Mouse (Mus musculus) kidney, adult 9 months (tissue): ENCODE results near the gene Slc38a9.

Experiments
- DNase-seq: peaks from one replicate; pipeline ENCODE4 v3.0.0; 2022

The Slc38a9 gene

DNA sequence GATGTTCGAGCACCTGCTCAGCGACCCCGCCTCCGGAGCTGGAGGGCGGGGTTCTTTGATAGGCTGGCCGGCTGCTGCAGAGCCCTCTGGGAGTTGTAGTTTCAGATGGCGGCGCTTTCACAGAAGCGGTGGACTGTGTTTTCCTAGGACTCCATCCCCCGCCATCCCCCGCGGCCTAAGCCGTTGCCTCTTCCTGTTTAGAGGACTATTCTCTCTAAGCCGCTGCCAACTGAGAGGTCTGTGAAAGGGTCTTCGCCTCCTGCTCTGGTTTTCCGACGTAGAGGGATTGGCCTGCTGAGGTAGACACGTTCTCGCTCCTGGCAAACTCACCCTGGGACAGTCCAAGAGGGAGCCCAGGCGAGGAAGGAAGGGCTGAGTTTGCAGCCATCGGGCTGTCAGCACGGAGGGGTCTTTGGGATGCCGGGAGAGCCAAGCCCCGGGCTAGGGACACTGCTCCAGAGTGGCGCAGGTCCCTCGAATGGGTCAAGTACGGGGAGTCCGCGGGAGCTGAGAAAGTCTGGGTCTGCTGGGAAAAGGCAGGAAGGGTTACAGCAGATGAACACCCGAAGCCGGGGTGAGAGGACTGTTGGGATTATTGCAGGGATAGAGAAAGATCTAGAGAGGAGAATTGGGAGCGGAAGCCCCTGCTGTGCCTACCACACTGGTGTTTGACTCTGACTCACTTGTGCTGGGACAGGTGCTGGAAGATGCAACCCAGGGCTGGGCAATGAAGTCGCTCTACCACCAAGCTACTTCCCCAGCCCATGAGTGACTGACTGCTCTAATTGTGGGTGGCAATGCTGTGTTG, at the start of gene Slc38a9:
Gene Slc38a9 (plus strand): TSS at position 178 of the 808 bp plus-strand sequence.
- DNase-seq: peak; percentile 96

DNA sequence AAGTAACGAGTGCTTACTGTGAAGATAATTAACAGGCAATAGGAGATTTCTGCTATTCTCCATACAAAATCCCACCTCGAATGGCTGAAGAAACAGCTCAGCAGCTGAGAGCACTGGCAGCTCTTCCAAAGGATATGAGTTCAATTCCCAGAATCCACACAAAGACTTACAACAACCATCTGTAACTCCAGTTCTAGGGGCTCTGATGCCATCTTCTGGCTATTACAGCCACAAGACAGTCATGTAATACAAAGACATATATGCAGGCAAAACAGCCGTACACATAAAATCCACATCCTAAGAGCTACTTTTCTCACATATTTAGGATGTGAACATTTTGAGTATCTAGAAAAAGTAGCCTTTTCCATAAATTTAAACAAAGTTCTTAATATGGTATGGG, 39.0 kb upstream of the Slc38a9 start:
- DNase-seq: no peak

DNA sequence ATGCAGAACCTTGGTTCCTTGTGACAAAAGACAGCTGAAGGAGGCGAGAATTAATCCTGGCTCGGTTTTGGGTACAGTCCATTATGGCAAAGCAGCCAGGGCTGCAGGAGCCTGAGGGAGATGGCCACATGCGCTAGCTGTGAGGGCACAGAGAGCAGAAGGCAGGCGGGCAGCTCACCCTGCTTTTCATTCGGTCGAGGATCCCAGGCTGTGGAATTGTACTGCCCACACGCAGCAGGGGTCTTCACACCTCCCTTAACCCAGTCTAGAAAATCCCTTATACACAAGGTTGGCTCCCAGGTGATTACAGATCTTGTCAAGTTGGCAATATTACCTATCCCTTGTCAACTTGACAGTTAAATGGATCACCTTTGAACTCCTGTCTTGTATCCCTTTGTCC, 36.9 kb upstream of the Slc38a9 start:
- no peak for DNase-seq

DNA sequence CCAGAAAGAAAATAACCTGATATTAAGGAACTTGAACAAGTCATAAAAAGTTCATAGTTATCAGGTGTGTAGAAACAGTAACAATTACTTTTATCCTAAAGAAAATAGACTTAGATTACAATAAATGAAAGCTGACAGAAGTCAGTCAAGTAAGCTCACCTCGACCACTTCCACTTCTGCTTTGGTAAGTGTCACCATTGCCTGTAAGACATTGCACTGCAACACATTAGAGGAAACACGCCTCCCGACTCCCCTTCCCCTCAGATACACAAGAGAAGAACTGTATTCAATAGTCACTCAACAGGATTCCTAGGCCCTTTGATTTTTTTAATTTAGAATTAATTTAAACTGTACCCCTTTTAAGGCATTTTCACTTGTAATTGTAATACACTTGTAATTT, 35.9 kb upstream of the Slc38a9 start:
- DNase-seq: no peak

DNA sequence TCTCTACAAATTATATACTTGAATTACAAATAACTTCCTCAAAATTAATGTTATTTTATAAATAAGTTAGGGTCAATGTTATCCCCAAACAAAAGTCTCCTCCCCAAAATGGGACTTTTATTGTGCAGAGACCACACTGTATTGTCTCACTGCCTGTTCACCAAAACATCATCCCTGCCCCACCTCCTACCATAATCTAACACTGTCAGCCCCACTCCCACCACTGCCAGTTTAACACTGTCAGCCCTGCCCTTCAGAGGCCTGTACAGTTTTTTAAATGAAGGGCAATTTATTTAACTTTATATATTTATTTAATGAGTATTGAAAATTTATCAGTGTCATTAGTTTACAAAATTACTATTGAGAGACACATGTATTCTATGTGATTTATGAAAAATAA, 35.0 kb upstream of the Slc38a9 start:
- DNase-seq: no peak

DNA sequence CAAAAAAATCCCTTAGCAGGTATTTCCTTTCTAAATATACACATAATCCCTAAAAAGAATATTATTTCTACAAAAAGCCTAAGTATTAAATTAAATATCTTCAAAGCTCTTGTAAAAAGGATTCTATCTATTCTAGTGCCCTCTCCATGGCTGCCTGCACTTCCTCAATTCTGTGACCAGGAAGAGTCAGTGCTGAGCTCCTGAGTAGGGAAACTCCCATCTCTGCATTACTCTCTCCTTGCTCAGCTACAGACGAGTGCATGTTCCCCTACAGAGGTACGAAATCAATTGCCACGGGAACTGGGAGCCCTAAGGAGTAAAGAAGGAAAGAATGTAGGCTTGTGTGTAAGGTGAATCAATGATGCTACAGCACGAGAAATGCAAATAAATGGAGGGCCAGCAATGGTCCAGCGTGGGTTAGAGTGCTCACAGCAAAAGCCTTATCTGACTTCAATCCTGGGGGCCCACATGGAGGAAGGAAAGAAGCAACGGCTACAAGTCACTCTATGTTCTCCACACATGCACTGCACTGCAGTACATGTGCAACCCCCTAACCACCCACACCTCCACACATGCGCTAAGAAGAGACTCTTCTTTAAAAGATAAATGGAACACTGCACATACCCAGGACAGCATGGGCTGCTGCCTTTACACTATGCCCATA, 25.2 kb upstream of the Slc38a9 start:
- no peak for DNase-seq

DNA sequence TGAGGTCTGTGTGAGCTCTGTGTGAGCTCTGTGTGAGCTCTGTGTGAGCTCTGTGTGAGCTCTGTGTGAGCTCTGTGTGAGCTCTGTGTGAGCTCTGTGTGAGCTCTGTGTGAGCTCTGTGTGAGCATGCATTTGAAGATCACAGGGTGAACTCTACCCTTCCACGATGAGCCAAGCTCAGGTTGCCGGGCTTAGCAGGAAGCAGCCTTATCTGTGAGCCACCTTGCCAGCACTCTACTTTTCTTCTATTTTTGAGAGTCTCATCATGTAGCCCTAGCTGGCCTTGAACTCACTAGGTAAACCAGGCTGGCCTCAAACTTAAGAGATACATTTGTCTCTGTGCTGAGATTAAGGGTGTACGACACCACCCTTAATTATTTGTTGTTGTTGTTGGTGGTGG, 24.1 kb upstream of the Slc38a9 start:
- no peak for DNase-seq

DNA sequence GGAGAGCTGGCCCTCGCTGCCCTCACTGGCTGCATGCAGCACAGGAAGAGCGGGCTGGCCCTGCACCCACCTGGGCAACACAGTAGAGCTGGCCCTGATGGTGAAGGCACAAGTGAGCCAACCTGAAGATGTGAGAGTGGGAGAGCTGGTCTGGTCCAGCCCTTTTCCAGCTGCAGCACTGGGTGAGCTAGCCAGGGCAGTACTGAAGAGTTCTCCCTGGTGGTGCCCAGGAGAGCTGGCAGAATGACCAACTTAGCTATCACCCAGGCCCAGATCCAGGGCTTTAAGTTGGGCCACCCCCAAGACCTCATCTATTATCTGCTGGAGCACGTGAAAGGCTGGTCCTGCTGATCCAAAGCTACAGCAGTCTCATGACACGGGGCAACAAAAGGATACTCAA, 21.4 kb upstream of the Slc38a9 start:
- no peak for DNase-seq

DNA sequence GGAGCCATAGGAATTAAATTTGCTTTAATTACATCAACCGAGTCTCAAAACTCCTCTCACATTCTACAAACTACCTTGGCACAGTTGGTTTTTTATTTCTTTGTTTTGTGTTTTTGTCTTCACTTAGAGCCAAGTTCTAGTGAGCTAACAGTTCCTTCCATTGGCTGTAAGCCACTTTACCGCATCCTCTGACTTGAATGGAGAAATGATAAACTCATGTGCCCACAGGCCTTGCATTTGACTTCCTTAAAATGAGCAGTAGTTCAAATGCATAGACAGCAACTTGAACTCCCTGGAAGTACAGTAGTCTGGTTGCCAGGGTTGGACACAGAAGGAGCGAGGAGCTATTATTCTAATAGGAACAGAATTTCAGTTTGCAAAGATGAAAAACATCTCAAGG, 17.7 kb upstream of the Slc38a9 start:
- no peak for DNase-seq

DNA sequence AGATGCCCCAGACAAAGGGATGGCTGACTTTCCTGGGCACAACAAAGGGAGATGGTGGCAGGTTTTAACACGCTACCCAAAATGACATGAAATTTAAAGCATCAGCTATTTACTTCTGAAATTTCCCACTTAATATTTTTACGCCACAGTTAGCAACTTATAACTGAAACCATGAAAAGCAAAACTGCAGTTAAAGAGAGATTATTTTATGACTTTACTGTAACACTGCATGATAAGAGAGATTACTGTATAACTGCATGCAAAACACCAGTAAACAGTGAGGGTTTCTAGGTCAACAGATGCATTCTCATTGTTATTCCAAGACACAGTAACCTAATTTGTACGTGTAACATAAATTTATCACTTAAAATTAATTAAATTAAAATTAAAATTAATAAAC, 15.6 kb upstream of the Slc38a9 start:
- DNase-seq: no peak

DNA sequence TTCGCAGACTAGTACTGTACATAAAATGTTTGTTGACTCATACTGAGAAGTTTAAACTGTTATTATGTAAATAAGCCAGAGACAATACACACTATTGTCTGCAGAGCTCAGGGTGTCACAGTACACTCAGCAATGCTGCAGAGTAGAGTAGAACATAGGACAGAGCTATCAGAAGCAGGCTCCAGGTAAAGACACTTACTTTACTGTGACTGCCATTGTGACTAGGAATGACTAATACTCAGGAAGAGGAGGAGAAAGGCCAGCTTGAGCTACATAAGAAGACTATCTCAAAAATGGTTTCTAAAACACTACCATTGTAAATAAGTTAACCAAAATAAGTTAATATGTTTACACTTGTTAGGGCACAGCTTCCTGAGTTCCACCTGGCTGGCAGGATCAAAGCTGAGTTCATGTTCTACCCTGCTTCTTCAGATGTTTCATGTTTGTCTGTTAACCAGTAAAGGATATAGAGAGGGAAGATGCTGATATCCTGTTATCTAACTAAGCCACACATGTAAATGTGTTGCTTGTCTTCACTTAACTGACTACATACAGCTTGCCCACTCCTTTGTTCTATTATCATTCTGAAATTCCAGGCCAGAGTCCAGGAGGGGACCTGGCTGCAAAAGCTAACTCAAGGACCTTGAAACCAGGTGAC, 14.9 kb upstream of the Slc38a9 start:
- DNase-seq: no peak

DNA sequence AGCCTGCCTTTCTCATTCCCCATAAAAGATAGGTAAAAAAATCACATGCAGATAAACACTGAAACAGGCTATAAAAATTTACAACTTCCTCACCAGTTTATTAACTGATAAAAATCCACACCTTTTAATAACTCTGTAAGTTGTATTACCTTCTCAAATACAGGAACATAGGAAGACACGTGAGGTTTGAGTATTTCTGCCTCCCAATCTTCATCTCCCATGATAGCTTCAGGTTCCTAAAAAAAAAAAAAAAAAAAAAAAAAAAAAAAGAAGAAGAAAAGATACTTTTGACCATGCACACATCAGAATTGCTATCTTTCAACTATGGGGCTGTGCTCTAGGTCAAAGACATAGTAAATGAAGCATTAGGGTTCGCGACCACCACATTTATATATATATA, 9.4 kb upstream of the Slc38a9 start:
- DNase-seq: no peak

DNA sequence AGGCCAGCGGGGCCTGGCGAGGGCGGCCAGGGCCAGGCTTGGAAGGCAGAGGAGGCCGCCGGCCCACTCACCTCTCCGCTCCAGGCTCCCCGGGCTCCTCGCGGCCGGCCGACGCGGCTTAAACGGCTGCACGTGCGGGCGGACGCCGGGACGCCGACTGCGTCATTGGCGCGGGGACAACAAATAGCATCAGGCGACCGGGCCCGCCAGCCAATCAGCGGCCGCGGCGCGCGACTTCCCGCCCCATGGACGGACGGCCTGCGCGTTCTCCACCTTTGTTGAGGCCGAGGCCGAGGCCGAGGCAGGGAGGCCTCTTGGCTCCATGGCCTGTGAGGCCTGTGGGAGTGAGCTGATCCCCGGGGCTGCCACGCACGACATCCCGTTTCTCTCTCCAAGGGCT, 8.3 kb upstream of the Slc38a9 start, which contains the start of gene Ddx4:
Gene Ddx4 (minus strand): TSS at position 271 of the 400 bp plus-strand sequence.
- no peak for DNase-seq

DNA sequence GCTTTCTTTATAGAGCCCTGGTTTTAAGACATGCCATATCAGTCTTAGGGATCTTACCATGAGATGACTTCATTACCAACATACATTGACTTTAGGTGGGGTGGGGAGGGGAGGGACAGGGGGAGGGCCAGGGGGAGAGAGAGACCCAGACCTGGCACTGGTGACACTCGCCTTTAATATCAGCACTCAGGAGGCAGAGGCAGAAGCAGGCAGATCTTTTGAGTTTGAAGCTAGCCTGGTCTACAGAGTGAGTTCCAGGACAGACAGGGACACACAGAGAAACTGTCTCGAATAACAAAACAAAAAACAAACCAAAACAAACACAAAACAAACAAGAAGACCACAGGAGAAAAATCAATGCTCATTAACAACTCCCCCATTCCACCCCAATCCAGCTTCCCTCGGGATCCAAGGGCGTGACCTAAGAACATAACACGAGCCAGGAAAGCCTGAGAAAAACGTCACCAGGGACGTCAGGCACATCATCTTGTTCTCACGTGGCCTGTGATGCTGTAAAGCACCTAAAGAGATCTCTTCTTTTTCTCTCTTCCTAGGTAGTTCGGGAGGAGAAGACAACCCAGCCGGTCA, 471 bp upstream of the Slc38a9 start:
- DNase-seq: no peak

DNA sequence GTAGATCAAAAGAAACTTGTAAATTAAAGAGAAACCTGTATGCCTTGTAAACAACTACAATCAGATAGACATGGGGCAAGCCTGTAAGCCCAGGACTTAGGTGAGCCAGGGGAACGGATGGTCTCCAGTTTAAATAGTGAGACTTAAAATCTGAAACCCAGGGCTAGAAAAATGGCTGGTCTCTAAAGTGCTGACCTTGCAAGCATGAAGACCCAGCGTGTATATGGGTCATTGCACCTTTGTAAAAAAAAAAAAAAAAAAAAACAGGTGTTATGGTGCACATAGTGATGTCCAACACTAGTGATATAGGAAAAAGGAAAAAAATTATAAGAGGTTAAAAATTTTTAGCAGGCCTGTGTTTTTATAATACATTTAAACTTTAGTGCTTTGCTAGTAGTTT, 1.1 kb downstream of the Slc38a9 start:
- no peak for DNase-seq

DNA sequence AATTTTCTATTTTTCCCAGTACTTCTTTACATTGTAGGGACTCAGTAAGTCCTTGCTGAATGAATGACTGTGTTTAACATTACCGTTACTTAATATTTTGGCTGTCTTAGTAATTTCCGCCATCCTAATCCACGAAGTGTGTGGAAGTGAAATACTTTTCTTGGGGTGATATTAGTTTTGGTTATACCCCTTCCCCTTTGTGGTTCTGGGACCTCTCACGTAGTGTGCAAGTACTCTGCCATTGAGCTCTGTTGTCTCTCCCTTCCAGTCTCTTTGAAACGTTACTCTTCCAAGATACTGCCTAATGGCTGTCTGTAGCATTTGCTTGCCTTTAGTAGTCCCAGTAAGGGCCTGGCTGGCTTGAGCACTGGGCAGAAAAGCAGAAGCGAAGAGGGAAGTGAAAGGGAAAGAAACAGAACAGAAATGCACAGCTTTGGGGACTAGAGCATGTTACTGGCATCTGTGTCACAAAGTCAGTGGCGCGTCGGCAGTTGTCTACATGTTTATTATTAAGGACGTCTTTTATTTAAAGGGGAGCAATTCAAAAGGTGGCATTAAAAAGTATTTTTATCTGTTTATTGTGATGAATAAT, 6.0 kb downstream of the Slc38a9 start:
- DNase-seq: no peak

DNA sequence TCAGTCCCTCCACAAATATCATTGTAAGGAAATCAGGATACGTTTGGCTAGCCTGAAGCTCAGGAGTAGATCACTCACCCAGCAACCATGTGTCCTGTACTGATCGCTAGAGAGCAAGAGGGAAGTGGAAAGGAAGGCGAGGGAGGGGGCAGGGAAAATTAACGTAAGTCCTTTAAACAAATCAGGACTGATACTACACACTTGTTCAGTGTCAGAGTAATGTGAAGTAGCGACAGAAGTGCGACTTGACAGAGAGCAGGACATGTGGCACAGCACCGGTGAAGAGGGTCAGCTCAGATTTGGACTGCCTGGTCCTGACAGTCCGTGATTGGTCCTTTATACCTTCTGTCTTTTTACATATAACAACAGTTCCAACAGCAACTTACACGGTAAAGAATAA, 6.7 kb downstream of the Slc38a9 start:
- no peak for DNase-seq

DNA sequence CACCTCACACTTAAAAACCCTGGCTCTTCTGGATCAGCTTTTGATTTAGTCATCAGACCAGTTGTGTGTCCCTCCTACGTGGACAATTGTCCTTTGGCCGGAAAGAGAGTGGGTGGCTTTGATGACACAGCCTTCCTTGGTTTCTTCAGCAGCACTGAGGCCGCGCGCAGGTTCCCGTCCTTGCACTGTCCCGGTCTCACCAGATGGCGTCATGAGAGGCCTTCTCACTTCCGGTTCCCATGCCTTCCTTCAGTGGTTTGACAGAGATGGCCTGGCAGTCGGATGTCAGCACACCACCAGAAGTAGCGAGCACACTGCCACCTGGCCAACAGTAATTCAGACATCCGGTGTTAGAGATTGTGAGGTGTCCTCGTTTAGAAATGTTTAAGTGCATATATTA, 11.2 kb downstream of the Slc38a9 start:
- no peak for DNase-seq

DNA sequence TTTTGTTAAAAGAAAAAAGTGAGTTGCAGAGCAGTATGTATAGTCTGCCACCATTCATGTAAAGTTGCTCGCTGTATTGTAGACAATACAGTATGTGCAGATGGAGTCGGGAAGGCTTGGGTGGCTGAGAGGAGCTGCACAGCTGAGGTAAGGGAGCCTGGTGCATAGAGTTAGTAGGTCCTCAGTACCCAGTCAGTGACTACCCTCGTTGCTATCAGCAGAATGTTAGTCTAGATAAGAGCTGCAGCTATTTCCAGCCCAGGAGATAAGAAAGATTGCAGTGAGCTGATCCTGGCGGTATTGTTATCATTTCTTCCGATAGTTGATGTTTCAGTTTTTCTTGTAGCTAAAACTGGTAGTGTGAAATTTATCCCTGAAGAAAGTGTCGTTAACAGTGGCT, 12.2 kb downstream of the Slc38a9 start:
- DNase-seq: no peak

DNA sequence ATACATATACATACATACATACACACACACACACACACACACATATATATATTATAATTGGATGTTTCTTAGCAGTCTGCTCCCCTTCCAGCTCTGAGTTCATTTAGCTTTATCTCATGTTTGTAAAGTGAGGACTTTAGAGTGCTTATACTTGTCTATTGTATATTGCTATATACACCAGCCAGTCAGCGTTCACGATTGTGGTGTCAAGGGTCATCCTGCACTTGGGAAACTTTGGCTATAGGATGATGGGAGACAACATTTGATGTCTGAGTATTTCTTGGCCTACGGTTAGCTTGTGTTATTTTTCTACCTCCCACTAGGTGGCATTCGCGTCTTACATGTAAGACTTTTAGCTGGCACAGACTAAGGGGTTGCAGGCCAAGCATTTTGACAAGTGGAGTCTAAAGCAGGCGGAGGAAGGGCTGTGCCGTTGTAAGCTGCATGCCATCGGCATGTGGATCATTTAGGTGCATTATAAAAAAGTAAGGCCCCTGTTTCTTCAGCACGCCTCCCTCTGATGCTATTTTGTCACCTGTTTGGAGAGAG, 13.4 kb downstream of the Slc38a9 start:
- peak; percentile 71 for DNase-seq

DNA sequence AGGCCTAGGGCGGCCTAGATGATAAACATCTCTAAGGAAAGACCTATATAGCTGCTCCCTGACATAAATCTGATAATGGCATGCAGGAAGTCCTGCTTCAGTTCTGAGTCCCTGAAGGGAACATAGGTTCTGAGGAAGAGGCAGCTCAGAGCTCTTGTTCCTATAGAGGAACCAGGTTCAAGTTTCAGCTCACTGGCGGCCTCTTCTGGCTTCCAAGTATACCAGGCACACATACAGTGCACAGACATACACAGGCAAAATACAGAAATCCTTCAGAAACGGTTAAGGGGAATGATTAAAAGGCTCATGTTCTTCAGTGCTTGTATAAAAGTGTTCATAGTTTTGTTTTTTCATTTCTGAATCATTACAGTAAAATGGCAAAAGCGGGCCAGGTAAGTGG, 17.6 kb downstream of the Slc38a9 start:
- DNase-seq: no peak

DNA sequence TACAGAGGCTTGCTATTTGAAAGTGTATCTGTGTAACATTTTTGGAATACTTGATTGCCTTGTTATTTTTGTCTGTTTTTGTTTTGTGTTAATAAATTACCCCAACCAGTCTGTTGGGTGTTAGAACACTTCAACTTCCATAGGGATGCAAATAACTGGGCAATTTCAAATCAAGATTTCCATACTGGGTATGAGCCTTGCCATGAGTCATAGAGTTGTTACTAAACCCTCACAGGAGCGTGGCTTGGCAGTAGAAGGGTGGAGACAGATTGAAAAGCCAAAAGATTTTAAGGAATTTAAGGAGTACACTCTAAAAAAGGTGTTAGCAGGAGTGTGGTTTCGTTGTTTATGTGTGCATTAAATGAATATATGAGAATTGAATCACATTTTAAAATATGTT, 22.8 kb downstream of the Slc38a9 start:
- DNase-seq: no peak

DNA sequence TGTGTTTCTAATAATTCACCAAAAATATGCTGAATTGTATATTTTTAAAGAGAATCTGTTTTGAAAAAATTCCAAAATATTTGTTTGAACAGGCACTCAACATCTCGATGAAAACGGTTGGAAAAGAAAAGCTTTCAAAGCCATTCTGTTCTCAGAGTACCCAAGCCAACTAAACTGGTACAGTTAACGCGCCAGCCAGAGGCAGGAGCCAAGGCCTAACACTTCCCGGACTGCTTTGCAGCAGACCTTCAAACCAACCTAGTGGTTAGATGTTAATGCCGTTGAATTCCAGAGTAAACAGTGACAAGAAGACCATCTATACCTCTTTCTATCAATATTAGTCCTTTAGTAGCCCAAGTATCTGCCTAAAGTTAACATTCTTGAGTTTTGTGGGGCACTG, 23.4 kb downstream of the Slc38a9 start:
- DNase-seq: no peak
